Mouse (Mus musculus): ENCODE results near the gene Clk1. TPM values are rescaled to one million over a fixed set of nuclear protein-coding genes. Genes with fewer than 3 reads are reported as not detected.

Gene Clk1
- polyA plus RNA-seq, 1 experiment from 2014 or later, result 92.6 TPM

DNA sequence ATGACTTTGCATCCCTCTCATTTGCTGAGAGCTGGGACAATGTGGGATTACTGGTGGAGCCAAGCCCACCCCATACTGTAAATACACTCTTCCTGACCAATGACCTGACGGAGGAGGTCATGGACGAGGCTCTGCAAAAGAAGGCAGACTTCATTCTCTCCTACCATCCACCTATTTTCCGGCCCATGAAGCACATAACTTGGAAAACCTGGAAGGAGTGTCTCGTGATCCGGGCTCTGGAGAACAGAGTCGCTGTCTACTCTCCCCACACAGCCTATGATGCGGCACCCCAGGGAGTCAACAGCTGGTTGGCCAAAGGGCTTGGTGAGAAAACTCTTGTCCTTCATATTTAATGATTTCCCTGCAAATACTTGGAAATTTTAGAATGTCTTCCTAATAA is 23.9 kb upstream of the Clk1 start:
- WGBS (ENCODE audit: insufficient replicate concordance), result 87% methylated on average over 7 of the region's 7 CpGs
- H3K4me2 ChIP-seq (ENCODE audit: low read depth, low read length), result no peak overlapping the region
- H3K27me3 ChIP-seq (ENCODE audit: control insufficient read depth, insufficient read depth, low read depth, low read length), result no peaks in the 10 kb centered on the region
- H3K36me3 ChIP-seq (ENCODE audit: control insufficient read depth, insufficient read depth), result no peaks in the 10 kb centered on the region; the same call in 1 of the 2 replicates
- no peak overlapping the region for H3K27ac ChIP-seq (ENCODE audit: low read length)
- H3K9me3 ChIP-seq (replicated peaks; ENCODE audit: control insufficient read depth, low read length), result no peaks in the 10 kb centered on the region
- no peak for ATAC-seq (ENCODE audit: low read depth)
- H3K4me1 ChIP-seq (ENCODE audit: control insufficient read depth, low read depth, low read length), result peaks cover 8% of the 10 kb centered on the region
- H3K9ac ChIP-seq (ENCODE audit: low read depth, low read length), result no peak overlapping the region
- H3K4me3 ChIP-seq (ENCODE audit: low read depth, low read length), result no peak overlapping the region

GRCm38 (mm10) chr1:58445861-58446260 is 22.0 kb upstream of the Clk1 start:
- WGBS (ENCODE audit: insufficient replicate concordance), result 4% methylated on average over 11 of the region's 11 CpGs
- ATAC-seq (ENCODE audit: low read depth), result no peak
- Histone ChIP-seq H3K36me3 (ENCODE audit: control insufficient read depth, insufficient read depth) (no peaks in the 10 kb centered on the region), H3K4me2 (ENCODE audit: low read depth, low read length) (peak overlapping the region; percentile 84), H3K4me1 (ENCODE audit: control insufficient read depth, low read depth, low read length) (peaks cover 8% of the 10 kb centered on the region), H3K9ac (ENCODE audit: low read depth, low read length) (peak overlapping the region; percentile 75), H3K9me3 (replicated peaks; ENCODE audit: control insufficient read depth, low read length) (no peaks in the 10 kb centered on the region), H3K27ac (ENCODE audit: low read length) (peak overlapping the region; percentile 70), H3K4me3 (ENCODE audit: low read depth, low read length) (peak overlapping the region; percentile 72), H3K27me3 (ENCODE audit: control insufficient read depth, insufficient read depth, low read depth, low read length) (no peaks in the 10 kb centered on the region)

DNA sequence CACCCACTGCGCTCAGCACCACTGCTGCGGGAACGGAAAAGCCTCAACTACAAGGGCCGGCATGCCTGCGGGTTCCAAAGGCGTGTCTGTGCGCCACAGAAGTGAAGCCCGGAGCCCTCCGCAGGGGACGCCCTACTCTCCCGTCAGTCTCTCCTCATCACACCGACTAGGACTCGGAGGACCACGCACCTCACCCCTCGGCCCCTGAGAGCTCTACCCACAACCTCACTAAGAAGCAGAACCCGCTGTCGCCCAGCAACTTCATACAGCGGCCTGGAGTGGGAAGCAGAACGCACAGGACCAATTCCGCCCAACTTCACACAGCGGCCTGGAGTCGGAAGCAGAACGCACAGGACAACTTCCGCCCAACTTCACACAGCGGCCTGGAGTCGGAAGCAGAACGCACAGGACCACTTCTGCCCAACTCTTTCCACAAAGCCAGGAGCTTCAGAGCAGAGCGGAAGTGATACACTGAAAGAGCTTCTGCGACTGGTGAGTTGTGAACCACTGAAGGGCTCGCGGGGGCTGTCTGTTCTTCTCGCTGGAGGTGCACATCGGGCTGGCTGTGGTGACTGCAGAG is 21.4 kb upstream of the Clk1 start, which contains the start of the genes Nif3l1 and Ppil3:
Gene Nif3l1 (plus strand): TSS at position 9 of the 580 bp plus-strand sequence.
Gene Ppil3 (minus strand): TSS at position 344 of the 580 bp plus-strand sequence.
- H3K27ac ChIP-seq (ENCODE audit: low read length), result peak within 1 kb of the TSS; percentile 70
- peaks cover 8% of the 10 kb centered on the region for H3K4me1 ChIP-seq (ENCODE audit: control insufficient read depth, low read depth, low read length)
- no peaks in the 10 kb centered on the region for H3K36me3 ChIP-seq (ENCODE audit: control insufficient read depth, insufficient read depth)
- H3K9ac ChIP-seq (ENCODE audit: low read depth, low read length), result peak within 1 kb of the TSS; percentile 75
- no peaks in the 10 kb centered on the region for H3K9me3 ChIP-seq (replicated peaks; ENCODE audit: control insufficient read depth, low read length)
- ATAC-seq (ENCODE audit: low read depth), result peak; percentile 91
- H3K4me3 ChIP-seq (ENCODE audit: low read depth, low read length), result peak within 1 kb of the TSS; percentile 72
- under 1% methylated on average over 33 of the region's 33 CpGs for WGBS (ENCODE audit: insufficient replicate concordance)
- H3K27me3 ChIP-seq (ENCODE audit: control insufficient read depth, insufficient read depth, low read depth, low read length), result no peaks in the 10 kb centered on the region
- H3K4me2 ChIP-seq (ENCODE audit: low read depth, low read length), result peak within 1 kb of the TSS; percentile 84

DNA sequence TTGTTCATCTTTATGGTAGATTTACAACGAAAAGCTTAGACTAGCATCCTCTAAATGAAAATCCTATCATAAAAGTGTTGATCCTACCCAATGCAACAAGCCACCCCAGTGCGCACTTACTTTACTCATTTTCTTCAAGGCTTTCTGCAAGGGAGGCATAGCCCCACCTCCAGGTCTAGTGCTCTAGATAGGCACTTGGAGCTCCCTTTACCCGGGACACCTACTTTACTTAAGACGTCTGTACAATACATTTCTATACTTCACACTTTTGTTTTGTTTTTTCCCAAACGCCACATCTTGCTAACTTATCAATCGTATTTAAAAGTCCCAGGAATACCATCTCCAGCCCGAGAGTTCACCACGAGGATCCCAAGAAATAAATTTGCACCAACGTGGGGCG is 20.8 kb upstream of the Clk1 start:
- H3K27ac ChIP-seq (ENCODE audit: low read length), result peak overlapping the region; percentile 70
- no peaks in the 10 kb centered on the region for H3K27me3 ChIP-seq (ENCODE audit: control insufficient read depth, insufficient read depth, low read depth, low read length)
- peak overlapping the region; percentile 84 for H3K4me2 ChIP-seq (ENCODE audit: low read depth, low read length)
- no peak for ATAC-seq (ENCODE audit: low read depth)
- no peaks in the 10 kb centered on the region for H3K9me3 ChIP-seq (replicated peaks; ENCODE audit: control insufficient read depth, low read length)
- no peaks in the 10 kb centered on the region for H3K36me3 ChIP-seq (ENCODE audit: control insufficient read depth, insufficient read depth)
- H3K4me1 ChIP-seq (ENCODE audit: control insufficient read depth, low read depth, low read length), result peaks cover 8% of the 10 kb centered on the region
- peak overlapping the region; percentile 75 for H3K9ac ChIP-seq (ENCODE audit: low read depth, low read length)
- WGBS (ENCODE audit: insufficient replicate concordance), result 10% methylated on average over 10 of the region's 10 CpGs
- peak overlapping the region; percentile 72 for H3K4me3 ChIP-seq (ENCODE audit: low read depth, low read length)

DNA sequence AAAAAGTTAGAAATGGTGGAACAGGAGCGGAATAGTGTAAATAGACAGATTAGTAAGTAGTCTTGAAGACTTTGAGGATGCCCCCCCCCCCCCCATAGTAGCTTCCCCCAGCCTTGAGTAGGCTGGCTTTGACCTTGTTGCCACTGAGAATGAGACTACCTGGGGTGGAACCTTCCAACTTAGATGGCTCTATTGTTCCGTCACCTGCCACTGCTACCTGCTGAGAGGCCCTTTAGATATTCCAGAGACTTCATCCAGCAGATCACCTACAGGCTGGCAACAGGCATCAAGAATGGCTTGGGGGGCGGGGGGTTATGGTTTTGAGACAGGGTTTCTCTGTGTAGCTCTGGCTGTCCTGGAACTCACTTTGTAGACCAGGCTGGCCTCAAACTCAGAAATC is 685 bp upstream of the Clk1 start:
- H3K4me3 ChIP-seq (ENCODE audit: low read depth, low read length), result no peak overlapping the region
- ATAC-seq (ENCODE audit: low read depth), result no peak
- H3K9me3 ChIP-seq (replicated peaks; ENCODE audit: control insufficient read depth, low read length), result no peaks in the 10 kb centered on the region
- peaks cover 13% of the 10 kb centered on the region for H3K36me3 ChIP-seq (ENCODE audit: control insufficient read depth, insufficient read depth)
- H3K27me3 ChIP-seq (ENCODE audit: control insufficient read depth, insufficient read depth, low read depth, low read length), result no peaks in the 10 kb centered on the region
- H3K4me1 ChIP-seq (ENCODE audit: control insufficient read depth, low read depth, low read length), result peaks cover 16% of the 10 kb centered on the region
- H3K27ac ChIP-seq (ENCODE audit: low read length), result no peak overlapping the region; the same call in 1 of the 2 replicates
- peak overlapping the region; percentile 60 for H3K4me2 ChIP-seq (ENCODE audit: low read depth, low read length)
- H3K9ac ChIP-seq (ENCODE audit: low read depth, low read length), result no peak overlapping the region
- WGBS (ENCODE audit: insufficient replicate concordance), result 83% methylated on average over 3 of the region's 3 CpGs

GRCm38 (mm10) chr1:58422879-58423278 is 987 bp downstream of the Clk1 start:
- Histone ChIP-seq H3K9me3 (replicated peaks; ENCODE audit: control insufficient read depth, low read length) (no peaks in the 10 kb centered on the region), H3K36me3 (ENCODE audit: control insufficient read depth, insufficient read depth) (peaks cover 30% of the 10 kb centered on the region), H3K4me2 (ENCODE audit: low read depth, low read length) (peak overlapping the region; percentile 74), H3K4me1 (ENCODE audit: control insufficient read depth, low read depth, low read length) (peaks cover 16% of the 10 kb centered on the region), H3K27ac (ENCODE audit: low read length) (peak overlapping the region; percentile 99), H3K9ac (ENCODE audit: low read depth, low read length) (peak overlapping the region; percentile 100), H3K27me3 (ENCODE audit: control insufficient read depth, insufficient read depth, low read depth, low read length) (no peaks in the 10 kb centered on the region), H3K4me3 (ENCODE audit: low read depth, low read length) (peak overlapping the region; percentile 100)
- WGBS (ENCODE audit: insufficient replicate concordance), result 5% methylated on average over 13 of the region's 13 CpGs
- peak; percentile 67 for ATAC-seq (ENCODE audit: low read depth)

GRCm38 (mm10) chr1:58420961-58421360 is 2.9 kb downstream of the Clk1 start:
- Histone ChIP-seq H3K36me3 (ENCODE audit: control insufficient read depth, insufficient read depth) (peaks cover 48% of the 10 kb centered on the region), H3K9me3 (replicated peaks; ENCODE audit: control insufficient read depth, low read length) (no peaks in the 10 kb centered on the region), H3K4me2 (ENCODE audit: low read depth, low read length) (0 out of 2 replicates have a peak overlapping the region, but pooled peaks have one; percentile 26), H3K9ac (ENCODE audit: low read depth, low read length) (no peak overlapping the region), H3K27ac (ENCODE audit: low read length) (no peak overlapping the region), H3K27me3 (ENCODE audit: control insufficient read depth, insufficient read depth, low read depth, low read length) (no peaks in the 10 kb centered on the region), H3K4me1 (ENCODE audit: control insufficient read depth, low read depth, low read length) (peaks cover 16% of the 10 kb centered on the region), H3K4me3 (ENCODE audit: low read depth, low read length) (no peak overlapping the region)
- ATAC-seq (ENCODE audit: low read depth), result no peak
- 58% methylated on average over 7 of the region's 7 CpGs for WGBS (ENCODE audit: insufficient replicate concordance)

- ATAC-seq (ENCODE audit: low read depth), result no peak
- Histone ChIP-seq H3K9ac (ENCODE audit: low read depth, low read length) (no peak overlapping the region), H3K27me3 (ENCODE audit: control insufficient read depth, insufficient read depth, low read depth, low read length) (no peaks in the 10 kb centered on the region), H3K9me3 (replicated peaks; ENCODE audit: control insufficient read depth, low read length) (no peaks in the 10 kb centered on the region), H3K4me1 (ENCODE audit: control insufficient read depth, low read depth, low read length) (peaks cover 16% of the 10 kb centered on the region), H3K36me3 (ENCODE audit: control insufficient read depth, insufficient read depth) (peaks cover 55% of the 10 kb centered on the region), H3K4me2 (ENCODE audit: low read depth, low read length) (no peak overlapping the region), H3K4me3 (ENCODE audit: low read depth, low read length) (no peak overlapping the region), H3K27ac (ENCODE audit: low read length) (no peak overlapping the region)
- WGBS (ENCODE audit: insufficient replicate concordance), result 79% methylated on average over 10 of the region's 10 CpGs
These were observed 3.8 kb downstream of the Clk1 start for GRCm38 (mm10) chr1:58420032-58420431.

- no peak overlapping the region for H3K27ac ChIP-seq (ENCODE audit: low read length)
- no peak overlapping the region for H3K4me3 ChIP-seq (ENCODE audit: low read depth, low read length)
- peaks cover 88% of the 10 kb centered on the region for H3K36me3 ChIP-seq (ENCODE audit: control insufficient read depth, insufficient read depth)
- no peak overlapping the region for H3K9ac ChIP-seq (ENCODE audit: low read depth, low read length)
- 70% methylated on average over 2 of the region's 2 CpGs for WGBS (ENCODE audit: insufficient replicate concordance)
- peaks cover 2% of the 10 kb centered on the region for H3K4me1 ChIP-seq (ENCODE audit: control insufficient read depth, low read depth, low read length)
- no peaks in the 10 kb centered on the region for H3K27me3 ChIP-seq (ENCODE audit: control insufficient read depth, insufficient read depth, low read depth, low read length)
- H3K9me3 ChIP-seq (replicated peaks; ENCODE audit: control insufficient read depth, low read length), result no peaks in the 10 kb centered on the region
- ATAC-seq (ENCODE audit: low read depth), result no peak
- no peak overlapping the region for H3K4me2 ChIP-seq (ENCODE audit: low read depth, low read length)
These were observed 7.8 kb downstream of the Clk1 start for GRCm38 (mm10) chr1:58416048-58416447.
